Mouse (Mus musculus): ENCODE data around the gene Qrfp. TPM values are rescaled to one million over a fixed set of nuclear protein-coding genes. Genes with fewer than 3 reads are reported as not detected.
A peak's percentile ranks its signal among the peaks of the same experiment; 100 is the strongest.

The Qrfp gene
- polyA plus RNA-seq, 1 experiment from 2014 or later = 0.14 TPM

DNA sequence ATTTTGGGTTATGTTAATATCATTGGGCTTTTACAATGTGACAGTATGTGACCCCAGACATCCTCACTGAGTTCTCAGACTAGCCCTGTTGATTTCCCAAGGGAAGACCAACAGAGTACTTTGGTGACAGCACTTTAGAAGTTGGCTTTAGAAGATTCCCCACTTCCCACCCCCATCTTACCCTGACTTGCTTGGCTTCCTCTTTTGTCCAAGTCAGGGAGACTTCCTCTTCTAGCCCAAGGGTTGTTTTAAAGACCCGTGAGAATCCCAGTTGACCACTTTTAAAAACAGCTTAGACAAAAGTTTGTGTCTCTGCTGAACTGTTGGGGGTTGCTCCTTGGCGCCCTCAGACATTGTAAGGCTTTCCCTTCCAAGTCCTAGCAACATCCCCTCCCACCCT is 47.1 kb downstream of the Qrfp start:
- Histone ChIP-seq H3K9me3 (no peaks in the 10 kb centered on the region), H3K4me2 (0 out of 2 replicates have a peak overlapping the region, but pooled peaks have one; percentile 77), H3K4me1 (peaks cover 68% of the 10 kb centered on the region), H3K27ac (no peak overlapping the region), H3K9ac (no peak overlapping the region), H3K4me3 (no peak overlapping the region), H3K27me3 (no peaks in the 10 kb centered on the region), H3K36me3 (no peaks in the 10 kb centered on the region)
- no peak for ATAC-seq (ENCODE audit: insufficient number of reproducible peaks, low FRiP score, low TSS enrichment, low read depth)
- WGBS = 45% methylated on average over 2 of the region's 2 CpGs

DNA sequence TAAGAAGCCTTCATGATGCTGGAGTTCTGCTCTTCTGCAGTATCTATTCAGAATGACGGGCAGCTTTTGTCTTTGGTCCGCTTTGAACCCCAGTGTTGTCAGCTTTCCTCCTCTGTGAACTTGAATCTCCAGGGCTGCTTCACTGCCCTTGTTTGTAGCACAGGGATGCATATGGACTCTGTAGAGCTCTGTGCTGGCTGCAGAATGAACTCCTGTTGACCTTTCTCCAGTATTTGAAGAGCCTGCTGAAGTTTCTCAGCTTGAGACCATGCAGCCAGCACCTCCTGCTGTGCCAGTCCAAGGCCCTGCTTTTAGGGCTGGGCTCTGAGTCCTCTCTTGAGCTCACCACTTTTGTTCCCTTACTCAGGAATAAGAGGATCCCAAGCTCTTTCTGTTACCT is 47.5 kb downstream of the Qrfp start:
- no peaks in the 10 kb centered on the region for H3K9me3 ChIP-seq
- H3K4me2 ChIP-seq = peak overlapping the region; percentile 77
- no peak overlapping the region for H3K4me3 ChIP-seq
- no peak for ATAC-seq (ENCODE audit: insufficient number of reproducible peaks, low FRiP score, low TSS enrichment, low read depth)
- H3K9ac ChIP-seq = no peak overlapping the region
- H3K4me1 ChIP-seq = peaks cover 64% of the 10 kb centered on the region
- H3K36me3 ChIP-seq = no peaks in the 10 kb centered on the region
- no peak overlapping the region for H3K27ac ChIP-seq
- WGBS = 52% methylated on average over 2 of the region's 2 CpGs
- no peaks in the 10 kb centered on the region for H3K27me3 ChIP-seq

DNA sequence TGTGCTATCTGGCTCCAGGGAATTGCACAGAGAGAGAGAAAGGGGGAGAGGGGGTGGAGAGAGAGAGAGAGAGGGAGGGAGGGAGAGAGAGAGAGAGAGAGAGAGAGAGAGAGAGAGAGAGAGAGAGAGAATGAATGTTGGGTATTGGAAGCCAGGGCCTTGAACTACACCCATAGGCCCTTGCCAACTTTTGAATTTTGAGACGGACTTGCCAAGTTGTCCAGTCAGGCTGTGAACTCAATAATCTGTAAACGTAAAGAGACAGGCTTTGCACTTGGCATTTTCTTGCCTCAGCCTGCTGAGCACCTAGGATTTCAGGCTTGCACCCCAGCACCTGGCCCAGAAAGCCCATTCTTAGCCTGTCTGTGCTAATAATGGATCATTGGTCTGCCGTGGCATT is 48.2 kb downstream of the Qrfp start:
- Histone ChIP-seq H3K9me3 (no peaks in the 10 kb centered on the region), H3K27me3 (no peaks in the 10 kb centered on the region), H3K36me3 (no peaks in the 10 kb centered on the region), H3K9ac (0 out of 2 replicates have a peak overlapping the region, but pooled peaks have one; percentile 7), H3K4me3 (peak overlapping the region; percentile 83), H3K4me1 (peaks cover 58% of the 10 kb centered on the region), H3K4me2 (peak overlapping the region; percentile 77), H3K27ac (peak overlapping the region; percentile 96)
- no peak for ATAC-seq (ENCODE audit: insufficient number of reproducible peaks, low FRiP score, low TSS enrichment, low read depth)
- WGBS = 27% methylated on average over 3 of the region's 3 CpGs

DNA sequence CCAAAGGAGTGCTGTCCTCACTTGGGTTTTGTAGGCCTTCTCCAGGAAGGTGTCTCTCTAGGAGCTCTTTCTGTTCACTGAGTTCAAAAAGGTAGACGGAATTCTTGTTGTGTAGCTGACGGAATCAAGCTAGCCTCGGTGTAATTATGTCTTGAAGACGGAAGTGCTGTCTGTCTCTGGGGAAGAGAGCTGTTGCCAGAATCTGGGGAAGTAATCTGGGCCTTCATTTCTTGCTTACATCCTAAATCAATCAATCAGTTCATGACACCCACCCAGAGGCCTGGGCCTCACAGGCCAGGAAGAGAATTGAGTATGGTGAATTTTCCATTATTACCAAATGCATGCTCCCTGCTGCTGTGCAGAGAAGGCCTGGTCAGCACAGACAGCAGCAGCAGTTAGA is 48.8 kb downstream of the Qrfp start:
- no peak for ATAC-seq (ENCODE audit: insufficient number of reproducible peaks, low FRiP score, low TSS enrichment, low read depth)
- no peaks in the 10 kb centered on the region for H3K27me3 ChIP-seq
- peak overlapping the region; percentile 98 for H3K9ac ChIP-seq
- peak overlapping the region; percentile 83 for H3K4me3 ChIP-seq
- peaks cover 54% of the 10 kb centered on the region for H3K4me1 ChIP-seq
- H3K9me3 ChIP-seq = no peaks in the 10 kb centered on the region
- H3K36me3 ChIP-seq = no peaks in the 10 kb centered on the region
- H3K27ac ChIP-seq = peak overlapping the region; percentile 96
- 1% methylated on average over 4 of the region's 4 CpGs for WGBS
- H3K4me2 ChIP-seq = peak overlapping the region; percentile 77

DNA sequence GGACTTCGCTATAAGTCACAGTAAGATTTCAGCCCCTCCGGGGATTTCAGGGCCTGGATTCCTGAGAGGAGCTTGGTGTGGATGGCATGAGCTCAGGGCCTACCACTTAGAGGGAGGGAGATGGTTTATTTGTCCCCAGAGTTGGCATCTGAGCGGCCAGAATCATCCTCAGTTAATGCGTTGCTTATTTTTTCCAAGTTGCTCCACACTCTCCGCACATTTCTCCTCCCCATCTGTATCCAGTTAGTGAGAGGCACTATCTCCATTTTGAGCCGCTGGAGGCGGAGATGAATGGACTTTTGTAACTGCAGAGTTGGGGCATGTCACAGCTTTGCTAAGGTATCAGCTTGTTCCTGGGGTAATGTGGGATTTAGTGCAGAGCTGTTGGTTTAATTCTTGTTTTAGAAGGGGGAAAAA is 49.3 kb downstream of the Qrfp start:
- no peaks in the 10 kb centered on the region for H3K9me3 ChIP-seq
- no peaks in the 10 kb centered on the region for H3K36me3 ChIP-seq
- ATAC-seq (ENCODE audit: insufficient number of reproducible peaks, low FRiP score, low TSS enrichment, low read depth) = no peak
- H3K4me2 ChIP-seq = peak overlapping the region; percentile 77
- WGBS = 1% methylated on average over 7 of the region's 7 CpGs
- peaks cover 51% of the 10 kb centered on the region for H3K4me1 ChIP-seq
- H3K9ac ChIP-seq = peak overlapping the region; percentile 98
- H3K27ac ChIP-seq = peak overlapping the region; percentile 96
- peak overlapping the region; percentile 83 for H3K4me3 ChIP-seq
- H3K27me3 ChIP-seq = no peaks in the 10 kb centered on the region

DNA sequence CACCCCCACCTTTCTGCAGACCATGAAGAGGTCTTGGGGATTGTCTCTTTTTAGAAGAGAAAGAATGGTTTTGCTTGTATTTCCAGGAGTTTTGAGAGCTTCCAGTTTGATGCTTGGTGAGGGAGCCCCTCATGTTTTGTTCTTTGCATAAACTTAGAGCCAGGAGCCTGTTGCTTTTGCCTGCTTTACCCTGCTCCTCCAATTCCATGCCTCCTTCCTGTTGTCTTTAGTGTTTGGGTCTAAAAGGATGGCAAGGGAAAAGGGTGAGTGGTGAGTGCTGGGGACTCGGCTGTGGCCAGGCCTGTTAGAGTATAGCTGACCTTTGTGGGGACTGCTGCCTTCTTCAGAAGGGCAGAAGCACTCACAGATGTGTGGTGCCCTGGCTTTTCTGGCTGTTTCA is 49.9 kb downstream of the Qrfp start:
- Histone ChIP-seq H3K27ac (peak overlapping the region; percentile 96), H3K4me2 (peak overlapping the region; percentile 77), H3K9ac (peak overlapping the region; percentile 98), H3K27me3 (no peaks in the 10 kb centered on the region), H3K36me3 (no peaks in the 10 kb centered on the region), H3K4me1 (peaks cover 46% of the 10 kb centered on the region), H3K9me3 (no peaks in the 10 kb centered on the region), H3K4me3 (peak overlapping the region; percentile 83)
- 4% methylated on average over 1 of the region's 1 CpGs for WGBS
- ATAC-seq (ENCODE audit: insufficient number of reproducible peaks, low FRiP score, low TSS enrichment, low read depth) = no peak

DNA sequence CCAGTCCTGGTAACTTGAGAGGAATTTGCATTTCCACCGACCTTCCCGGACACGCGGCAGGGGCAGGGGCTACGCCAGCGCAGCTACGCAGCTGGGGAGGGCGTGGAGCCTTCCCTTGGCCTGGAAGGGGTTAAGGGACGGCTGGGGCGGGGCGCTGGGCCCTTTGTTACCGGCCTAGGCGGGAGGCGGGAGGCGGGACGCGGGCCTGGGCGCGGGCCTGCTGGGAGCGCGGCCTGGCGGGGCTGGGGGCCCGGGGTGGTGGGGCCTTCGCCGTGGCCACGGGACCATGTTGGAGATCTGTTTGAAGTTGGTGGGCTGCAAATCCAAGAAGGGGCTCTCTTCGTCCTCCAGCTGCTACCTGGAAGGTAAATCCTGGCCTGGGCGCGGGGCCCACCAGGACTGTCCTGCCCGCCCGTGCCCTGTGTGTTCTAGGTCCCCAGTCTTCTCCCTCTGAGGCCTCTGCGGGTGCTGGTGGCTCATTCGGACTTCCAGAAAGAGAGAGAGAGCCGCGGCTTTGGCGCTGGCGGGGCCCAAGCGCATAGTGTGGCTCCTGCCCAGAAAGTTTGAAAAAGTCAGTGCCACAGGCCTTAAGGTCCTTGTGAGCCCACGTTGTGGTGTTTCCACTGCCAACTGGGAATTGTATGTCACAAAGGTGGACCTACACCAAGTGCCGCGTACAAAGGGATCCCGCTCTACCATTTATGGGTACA is 50.5 kb downstream of the Qrfp start:
- peaks cover 42% of the 10 kb centered on the region for H3K4me1 ChIP-seq
- ATAC-seq (ENCODE audit: insufficient number of reproducible peaks, low FRiP score, low TSS enrichment, low read depth) = peak; percentile 96
- H3K4me2 ChIP-seq = peak overlapping the region; percentile 77
- no peaks in the 10 kb centered on the region for H3K9me3 ChIP-seq
- H3K4me3 ChIP-seq = peak overlapping the region; percentile 83
- H3K27me3 ChIP-seq = no peaks in the 10 kb centered on the region
- H3K36me3 ChIP-seq = no peaks in the 10 kb centered on the region
- H3K27ac ChIP-seq = peak overlapping the region; percentile 96
- WGBS = under 1% methylated on average over 37 of the region's 42 CpGs
- peak overlapping the region; percentile 98 for H3K9ac ChIP-seq

DNA sequence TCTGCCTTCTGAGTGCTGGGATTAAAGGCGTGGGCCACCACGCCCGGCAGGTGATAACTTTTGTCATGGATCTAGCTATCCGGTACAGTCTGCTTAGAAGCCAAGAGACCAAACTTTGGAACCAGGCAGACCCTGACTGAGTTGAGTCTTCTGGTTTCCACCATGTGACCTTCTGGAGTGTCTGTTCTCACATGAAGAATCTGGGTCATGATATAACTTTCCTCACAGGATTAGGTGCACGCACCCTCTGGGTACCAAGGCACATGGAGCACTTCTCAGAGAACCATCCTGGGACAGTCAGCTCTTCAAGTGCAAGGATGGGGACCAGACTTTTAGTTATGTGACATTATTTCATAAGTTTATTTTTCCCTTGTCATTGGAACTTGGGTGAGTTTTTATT is 51.4 kb downstream of the Qrfp start:
- H3K27me3 ChIP-seq = no peaks in the 10 kb centered on the region
- H3K4me1 ChIP-seq = peaks cover 36% of the 10 kb centered on the region
- peak overlapping the region; percentile 96; the same call in 1 of the 2 replicates for H3K27ac ChIP-seq
- H3K9me3 ChIP-seq = no peaks in the 10 kb centered on the region
- 89% methylated on average over 5 of the region's 5 CpGs for WGBS
- peak overlapping the region; percentile 83 for H3K4me3 ChIP-seq
- H3K36me3 ChIP-seq = no peaks in the 10 kb centered on the region
- H3K9ac ChIP-seq = peak overlapping the region; percentile 98
- ATAC-seq (ENCODE audit: insufficient number of reproducible peaks, low FRiP score, low TSS enrichment, low read depth) = no peak
- H3K4me2 ChIP-seq = peak overlapping the region; percentile 77

DNA sequence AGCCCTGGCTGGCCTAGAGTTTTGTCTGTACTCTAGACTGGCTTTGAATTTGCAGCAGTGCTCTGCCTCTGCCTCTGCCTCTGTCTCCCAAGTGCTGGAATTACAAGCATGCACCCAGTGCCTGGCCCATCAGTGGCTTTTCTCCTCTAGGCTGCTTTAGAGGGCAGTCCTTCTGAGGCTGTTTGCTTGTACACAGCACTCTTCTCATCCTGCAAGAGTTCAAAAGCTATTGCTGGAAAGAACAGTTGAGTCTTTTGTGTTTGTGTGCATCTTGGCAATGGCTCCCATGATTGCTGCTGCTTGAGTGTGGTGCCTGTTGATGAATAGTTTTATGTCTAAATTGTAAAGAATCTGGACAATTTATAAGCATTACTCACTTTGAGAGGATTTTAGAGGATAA is 52.9 kb downstream of the Qrfp start:
- Histone ChIP-seq H3K36me3 (no peaks in the 10 kb centered on the region), H3K4me3 (no peak overlapping the region), H3K4me1 (peaks cover 24% of the 10 kb centered on the region), H3K9me3 (no peaks in the 10 kb centered on the region), H3K9ac (no peak overlapping the region), H3K4me2 (no peak overlapping the region), H3K27ac (no peak overlapping the region), H3K27me3 (no peaks in the 10 kb centered on the region)
- ATAC-seq (ENCODE audit: insufficient number of reproducible peaks, low FRiP score, low TSS enrichment, low read depth) = no peak

Other genes with a start within 250 kb of the Qrfp start
- gene Fubp3, start 237.9 kb downstream of the Qrfp start, polyA plus RNA-seq (2015; fragmentation: Nextera tagmentation; extraction: Ambion mirVana) = 69.8 and 79.2 TPM in 2 replicates
- gene Prdm12, start 170.5 kb downstream of the Qrfp start, polyA plus RNA-seq (2015; fragmentation: Nextera tagmentation; extraction: Ambion mirVana) = not detected in 2 replicates
- 54.3 and 56.6 TPM in 2 replicates for gene Exosc2, start 139.9 kb downstream of the Qrfp start, polyA plus RNA-seq (2015; fragmentation: Nextera tagmentation; extraction: Ambion mirVana)
- gene Abl1, start 122.2 kb downstream of the Qrfp start, polyA plus RNA-seq (2015; fragmentation: Nextera tagmentation; extraction: Ambion mirVana) = 37.7 and 40.1 TPM in 2 replicates
- 0.14 and 0.26 TPM in 2 replicates for gene Fibcd1, start 35.4 kb upstream of the Qrfp start, polyA plus RNA-seq (2015; fragmentation: Nextera tagmentation; extraction: Ambion mirVana)
- 1.5 and 1.9 TPM in 2 replicates for gene Lamc3, start 76.7 kb upstream of the Qrfp start, polyA plus RNA-seq (2015; fragmentation: Nextera tagmentation; extraction: Ambion mirVana)
- gene Aif1l, start 139.6 kb upstream of the Qrfp start, polyA plus RNA-seq (2015; fragmentation: Nextera tagmentation; extraction: Ambion mirVana) = 28.2 and 28.3 TPM in 2 replicates
- gene Nup214, start 163.9 kb upstream of the Qrfp start, polyA plus RNA-seq (2015; fragmentation: Nextera tagmentation; extraction: Ambion mirVana) = 72.4 and 73.9 TPM in 2 replicates